Mouse (Mus musculus) forebrain, postnatal 0 days (tissue): ENCODE results near the gene Rhbdd2. TPM values are rescaled to one million over a fixed set of nuclear protein-coding genes. Genes with fewer than 3 reads are reported as not detected.

Experiments
- ATAC-seq: fragments of 200-750 bp; cut with Nextera tagmentation; 2 replicates; pipeline ENCODE4 v1.8.0; 2017; ENCODE audit warnings: mild to moderate bottlenecking, moderate library complexity
- DNase-seq: peaks from one replicate; pipeline ENCODE4 v3.0.0-alpha.2; 2015
- H3K27ac ChIP-seq: fragments of 300-500 bp; sonication (generic); 2 replicates; pipeline ENCODE4 v1.5.1; 2014; ENCODE audit warnings: low read depth, mild to moderate bottlenecking, antibody characterized with exemption, low read length, moderate library complexity, mixed read lengths
- H3K27me3 ChIP-seq: fragments of 300-500 bp; sonication (generic); 2 replicates; pipeline ENCODE4 v1.6.1; 2014; ENCODE audit warnings: mild to moderate bottlenecking, low read length, mixed read lengths; ENCODE audit not compliant: insufficient read depth
- H3K36me3 ChIP-seq: fragments of 300-500 bp; sonication (generic); 2 replicates; pipeline ENCODE4 v1.6.1; 2014; ENCODE audit warnings: mild to moderate bottlenecking, moderate library complexity; ENCODE audit not compliant: insufficient read depth
- H3K4me1 ChIP-seq: fragments of 300-500 bp; sonication (generic); 2 replicates; pipeline ENCODE4 v1.6.1; 2014; ENCODE audit warnings: antibody characterized with exemption; ENCODE audit not compliant: insufficient read depth
- H3K4me2 ChIP-seq: fragments of 300-500 bp; sonication (generic); 2 replicates; pipeline ENCODE4 v1.6.1; 2014; ENCODE audit warnings: low read depth, mild to moderate bottlenecking, moderate library complexity
- H3K4me3 ChIP-seq: fragments of 300-500 bp; sonication (generic); 2 replicates; pipeline ENCODE4 v1.5.1; 2014; ENCODE audit warnings: low read depth, low read length, mixed read lengths
- H3K9ac ChIP-seq: fragments of 300-500 bp; sonication (generic); 2 replicates; pipeline ENCODE4 v1.6.1; 2014; ENCODE audit warnings: mild to moderate bottlenecking
- H3K9me3 ChIP-seq: fragments of 300-500 bp; sonication (generic); 2 replicates; pipeline ENCODE4 v1.6.1; 2016; ENCODE audit warnings: low read length
- CTCF ChIP-seq: sonication (generic); IDR thresholded peaks from 2 replicates; pipeline ENCODE4 v1.5.1; 2016; ENCODE audit warnings: antibody characterized with exemption, control low read depth, low read depth
- WGBS: fragments of 180-500 bp; shearing (Covaris S2); extraction: QIAGEN DNeasy Blood & Tissue Kit; methylation state at CpG from one replicate; pipeline ENCODE4 v1.1.7; 2014; 5-methylcytosine and 5-hydroxymethylcytosine counted together
- polyA plus RNA-seq: library from polyadenylated mRNA; unstranded; fragments of >200 nt; fragmentation: Nextera tagmentation; extraction: Ambion mirVana; gene quantifications from 2 replicates; pipeline ENCODE4 v1.2.1, GENCODE M21; 2015
- total RNA-seq: library from RNA; depleted of rRNA; stranded (reverse); fragments of >200 nt; gene quantifications from 2 replicates; pipeline ENCODE4 v1.2.3, GENCODE M21; 2014

Rhbdd2 gene
- total and polyA plus RNA-seq, 2 experiments from 2014 or later, result 19.0 to 120 TPM

GRCm38 (mm10) chr5:135677251-135677650 is 44.8 kb downstream of the Rhbdd2 start:
- Histone ChIP-seq H3K36me3 (no peaks in the 10 kb centered on the region), H3K9me3 (no peaks in the 10 kb centered on the region), H3K9ac (no peak overlapping the region), H3K4me3 (no peak overlapping the region), H3K27ac (no peak overlapping the region), H3K4me1 (peaks cover 8% of the 10 kb centered on the region; the same call in 1 of the 2 replicates), H3K4me2 (no peak overlapping the region), H3K27me3 (no peaks in the 10 kb centered on the region)
- no peak for TF ChIP-seq CTCF
- DNase-seq, result no peak
- no peak for ATAC-seq
- 76% methylated on average over 2 of the region's 2 CpGs for whole genome bisulfite sequencing

GRCm38 (mm10) chr5:135678481-135678880 is 46.1 kb downstream of the Rhbdd2 start:
- 95% methylated on average over 6 of the region's 6 CpGs for WGBS
- no peak for ATAC-seq
- Histone ChIP-seq H3K4me1 (peaks cover 8% of the 10 kb centered on the region; the same call in 1 of the 2 replicates), H3K4me3 (no peak overlapping the region), H3K9me3 (no peaks in the 10 kb centered on the region), H3K4me2 (no peak overlapping the region), H3K9ac (no peak overlapping the region), H3K27me3 (no peaks in the 10 kb centered on the region), H3K36me3 (no peaks in the 10 kb centered on the region), H3K27ac (no peak overlapping the region)
- TF ChIP-seq CTCF, result no peak
- DNase-seq, result no peak

- 74% methylated on average over 6 of the region's 6 CpGs for WGBS
- ATAC-seq (no peak), DNase-seq (no peak)
- no peak overlapping the region for H3K4me3 ChIP-seq
- no peak overlapping the region for H3K4me2 ChIP-seq
- H3K4me1 ChIP-seq, result no peaks in the 10 kb centered on the region
- no peaks in the 10 kb centered on the region for H3K9me3 ChIP-seq
- no peak overlapping the region for H3K9ac ChIP-seq
- H3K36me3 ChIP-seq, result no peaks in the 10 kb centered on the region
- no peak for TF ChIP-seq CTCF
- H3K27me3 ChIP-seq, result no peaks in the 10 kb centered on the region
- H3K27ac ChIP-seq, result no peak overlapping the region
Measured at GRCm38 (mm10) chr5:135680967-135681545, 48.6 kb downstream of the Rhbdd2 start.

- WGBS, result 99% methylated on average over 5 of the region's 5 CpGs
- TF ChIP-seq CTCF, result no peak
- no peak overlapping the region for H3K9ac ChIP-seq
Measured at GRCm38 (mm10) chr5:135682009-135682408, 49.6 kb downstream of the Rhbdd2 start.

GRCm38 (mm10) chr5:135682942-135683570 is 50.6 kb downstream of the Rhbdd2 start:
- Histone ChIP-seq H3K27me3 (no peaks in the 10 kb centered on the region), H3K4me3 (no peak overlapping the region), H3K9ac (no peak overlapping the region), H3K4me1 (no peaks in the 10 kb centered on the region), H3K27ac (no peak overlapping the region), H3K9me3 (no peaks in the 10 kb centered on the region), H3K4me2 (no peak overlapping the region), H3K36me3 (no peaks in the 10 kb centered on the region)
- ATAC-seq (no peak), DNase-seq (no peak)
- no peak for TF ChIP-seq CTCF
- 90% methylated on average over 12 of the region's 12 CpGs for WGBS

More at GRCm38 (mm10) chr5:135682009-135682408, 49.6 kb downstream of the Rhbdd2 start:
- Histone ChIP-seq H3K27me3 (no peaks in the 10 kb centered on the region), H3K4me1 (no peaks in the 10 kb centered on the region), H3K4me3 (no peak overlapping the region), H3K36me3 (no peaks in the 10 kb centered on the region), H3K9me3 (no peaks in the 10 kb centered on the region), H3K4me2 (no peak overlapping the region), H3K27ac (no peak overlapping the region)
- ATAC-seq (no peak), DNase-seq (no peak)

- Histone ChIP-seq H3K9ac (no peak overlapping the region), H3K4me1 (peaks cover 16% of the 10 kb centered on the region; the same call in 1 of the 2 replicates), H3K27me3 (no peaks in the 10 kb centered on the region), H3K9me3 (no peaks in the 10 kb centered on the region), H3K4me2 (peak overlapping the region; percentile 95), H3K27ac (no peak overlapping the region), H3K4me3 (peak overlapping the region; percentile 81; the same call in 1 of the 2 replicates), H3K36me3 (0 out of 2 replicates have a peak, but pooled peaks cover 3% of the 10 kb centered on the region)
- 82% methylated on average over 5 of the region's 5 CpGs for WGBS
- DNase-seq, result no peak
- no peak for TF ChIP-seq CTCF
- no peak for ATAC-seq
Measured at GRCm38 (mm10) chr5:135690401-135690800, 58.0 kb downstream of the Rhbdd2 start.

- Histone ChIP-seq H3K36me3 (0 out of 2 replicates have a peak, but pooled peaks cover 4% of the 10 kb centered on the region), H3K27me3 (no peaks in the 10 kb centered on the region), H3K4me1 (peaks cover 16% of the 10 kb centered on the region; the same call in 1 of the 2 replicates), H3K4me2 (no peak overlapping the region), H3K9me3 (no peaks in the 10 kb centered on the region), H3K9ac (no peak overlapping the region), H3K27ac (no peak overlapping the region), H3K4me3 (no peak overlapping the region)
- no peak for DNase-seq
- 62% methylated on average over 4 of the region's 4 CpGs for WGBS
- no peak for ATAC-seq
- TF ChIP-seq CTCF, result no peak
Measured at GRCm38 (mm10) chr5:135691266-135691665, 58.8 kb downstream of the Rhbdd2 start.
